In genomic region chr8:37347149-37347548, GRCm38 (mm10) we compare ENCODE assay signal across 24 mouse cellular contexts.
DNase-seq lines count a peak whose midpoint lies in the region; ATAC-seq and TF ChIP-seq lines count a peak whose summit lies in the region.
"Had no signal": no experiment of that assay in that cellular context is flagged by ENCODE, and none has a peak within 500 bp of the region (broad histone marks: within the 10 kb centered on the region; RNA-seq: fewer than 3 reads in every experiment).

No protein-coding gene starts in this region.

- H3K4me3 ChIP-seq in forebrain, embryonic 13.5 days: no peak overlapping the region
- H3K4me3 ChIP-seq in forebrain, embryonic 11.5 days (ENCODE audit: low read depth, low read length): no peak overlapping the region
- H3K4me3 ChIP-seq in forebrain, embryonic 15.5 days: no peak overlapping the region
- no peak overlapping the region for H3K4me3 ChIP-seq in forebrain, embryonic 12.5 days (replicated peaks)
- H3K4me3 ChIP-seq: embryonic facial prominence, embryonic 13.5 days; embryonic facial prominence, embryonic 15.5 days; erythroblast, embryonic 14.5 days had no signal

- DNase-seq in forebrain, embryonic 11.5 days (ENCODE audit: low spot score): no peak
- peak; percentile 64 for DNase-seq in brain, embryonic 14.5 days (ENCODE audit: low read depth)
- DNase-seq: adrenal gland, adult 8-10 months; adrenal gland, postnatal 14 days; adrenal gland, postnatal 36 days; B cell, adult 2 months; cerebellum, adult 11 months; cerebellum, adult 18-20 months; cerebellum, adult 8-10 months; cerebellum, adult 9-11 months; cerebellum, postnatal 14 days; cerebellum, postnatal 36 days; embryo, embryonic 11 days had no signal

- H3K27me3 ChIP-seq in forebrain, embryonic 13.5 days: no peaks in the 10 kb centered on the region
- H3K27me3 ChIP-seq in forebrain, embryonic 11.5 days (ENCODE audit: control insufficient read depth, insufficient read depth, low read length): no peaks in the 10 kb centered on the region
- H3K27me3 ChIP-seq in forebrain, embryonic 15.5 days: no peaks in the 10 kb centered on the region
- no peaks in the 10 kb centered on the region for H3K27me3 ChIP-seq in forebrain, embryonic 12.5 days
- H3K27me3 ChIP-seq: CH12.LX; embryonic facial prominence, embryonic 13.5 days; embryonic facial prominence, embryonic 15.5 days; Patski had no signal

- ATAC-seq in forebrain, embryonic 13.5 days: peak; percentile 58
- ATAC-seq in forebrain, embryonic 11.5 days (replicated peaks; ENCODE audit: low FRiP score): no peak
- 0 out of 2 replicates have a peak, but pooled peaks have one; percentile 41 for ATAC-seq in forebrain, embryonic 15.5 days (replicated peaks)
- no peak for ATAC-seq in forebrain, embryonic 12.5 days (ENCODE audit: low FRiP score)
- ATAC-seq: activated CD4-positive, CD25-positive, alpha-beta regulatory T cell, adult 4 months; CD4-positive, CD25-positive, alpha-beta regulatory T cell, adult 4 months; Patski had no signal

- no peaks in the 10 kb centered on the region for H3K36me3 ChIP-seq in forebrain, embryonic 13.5 days (ENCODE audit: poor library complexity, severe bottlenecking)
- no peaks in the 10 kb centered on the region for H3K36me3 ChIP-seq in forebrain, embryonic 11.5 days (ENCODE audit: control insufficient read depth, insufficient read depth, low read length)
- no peaks in the 10 kb centered on the region for H3K36me3 ChIP-seq in forebrain, embryonic 15.5 days
- H3K36me3 ChIP-seq in forebrain, embryonic 12.5 days (replicated peaks): no peaks in the 10 kb centered on the region
- H3K36me3 ChIP-seq: embryonic facial prominence, embryonic 13.5 days; embryonic facial prominence, embryonic 15.5 days; G1E had no signal

- H3K9me3 ChIP-seq in forebrain, embryonic 13.5 days (replicated peaks): no peaks in the 10 kb centered on the region
- H3K9me3 ChIP-seq in forebrain, embryonic 11.5 days (ENCODE audit: control insufficient read depth, low read length): no peaks in the 10 kb centered on the region
- H3K9me3 ChIP-seq in forebrain, embryonic 15.5 days: no peaks in the 10 kb centered on the region
- H3K9me3 ChIP-seq in forebrain, embryonic 12.5 days: no peaks in the 10 kb centered on the region
- H3K9me3 ChIP-seq: embryonic facial prominence, embryonic 13.5 days; embryonic facial prominence, embryonic 15.5 days; G1E had no signal

- H3K9ac ChIP-seq in forebrain, embryonic 13.5 days: no peak overlapping the region
- H3K9ac ChIP-seq in forebrain, embryonic 11.5 days (ENCODE audit: low read length): no peak overlapping the region
- H3K9ac ChIP-seq in forebrain, embryonic 15.5 days (replicated peaks): no peak overlapping the region
- H3K9ac ChIP-seq in forebrain, embryonic 12.5 days: no peak overlapping the region
- H3K9ac ChIP-seq: embryonic facial prominence, embryonic 13.5 days; embryonic facial prominence, embryonic 15.5 days had no signal

- WGBS in forebrain, embryonic 13.5 days: 77% methylated on average over 6 of the region's 6 CpGs
- WGBS in forebrain, embryonic 11.5 days: 88% methylated on average over 6 of the region's 6 CpGs
- WGBS in forebrain, embryonic 15.5 days: 56% methylated on average over 6 of the region's 6 CpGs
- WGBS in forebrain, embryonic 12.5 days: 81% methylated on average over 6 of the region's 6 CpGs

- H3K4me2 ChIP-seq in forebrain, embryonic 13.5 days: no peak overlapping the region
- no peak overlapping the region for H3K4me2 ChIP-seq in forebrain, embryonic 11.5 days (ENCODE audit: low read depth, low read length, severe bottlenecking)
- no peak overlapping the region for H3K4me2 ChIP-seq in forebrain, embryonic 15.5 days (replicated peaks)
- H3K4me2 ChIP-seq in forebrain, embryonic 12.5 days: no peak overlapping the region
- H3K4me2 ChIP-seq: embryonic facial prominence, embryonic 13.5 days; embryonic facial prominence, embryonic 15.5 days had no signal

- TF ChIP-seq CTCF in brain, embryonic 14.5 days (IDR thresholded peaks at IDR 0.05; ENCODE audit: borderline replicate concordance, extremely low read depth, insufficient read depth, insufficient read length): no peak

- H3K4me1 ChIP-seq in forebrain, embryonic 13.5 days: no peaks in the 10 kb centered on the region
- H3K4me1 ChIP-seq in forebrain, embryonic 11.5 days (replicated peaks; ENCODE audit: control insufficient read depth, insufficient read depth, low read length): no peaks in the 10 kb centered on the region
- H3K4me1 ChIP-seq in forebrain, embryonic 15.5 days: no peaks in the 10 kb centered on the region
- no peaks in the 10 kb centered on the region for H3K4me1 ChIP-seq in forebrain, embryonic 12.5 days
- H3K4me1 ChIP-seq: embryonic facial prominence, embryonic 13.5 days; embryonic facial prominence, embryonic 15.5 days had no signal

- no peak for TF ChIP-seq POLR2A in brain, embryonic 14.5 days (IDR thresholded peaks at IDR 0.05; ENCODE audit: borderline replicate concordance, extremely low read depth, insufficient read depth, insufficient read length, poor library complexity, severe bottlenecking)

- H3K27ac ChIP-seq in forebrain, embryonic 13.5 days: no peak overlapping the region
- H3K27ac ChIP-seq in forebrain, embryonic 11.5 days (ENCODE audit: low read depth, low read length): no peak overlapping the region
- no peak overlapping the region for H3K27ac ChIP-seq in forebrain, embryonic 15.5 days (replicated peaks)
- H3K27ac ChIP-seq in forebrain, embryonic 12.5 days: no peak overlapping the region
- H3K27ac ChIP-seq: embryonic facial prominence, embryonic 13.5 days; embryonic facial prominence, embryonic 15.5 days had no signal

Comparison
In these comparisons a context has a peak if more than half of its experiments do, and no peak if none do; other contexts are left out.
1. ATAC-seq: peak in forebrain, embryonic 13.5 days (single experiment) and forebrain, embryonic 15.5 days (single experiment); none in forebrain, embryonic 11.5 days (single experiment) and forebrain, embryonic 12.5 days (single experiment).